Mouse (Mus musculus) cerebellum, adult 2 months (tissue): ENCODE measurements around the gene Alcam. TPM values are rescaled to one million over a fixed set of nuclear protein-coding genes. Genes with fewer than 3 reads are reported as not detected.

Source experiments
- DNase-seq, 2 experiments: peaks; one replicate each; pipeline ENCODE4 v3.0.0; 2021
- H3K27ac ChIP-seq: fragments of 200-500 bp; 2 replicates; pipeline ENCODE4 v1.5.1; 2012; ENCODE audit warnings: low read length, control low read depth, inconsistent platforms; ENCODE audit not compliant: insufficient read depth
- H3K27me3 ChIP-seq: fragments of 200-500 bp; 2 replicates; pipeline ENCODE4 v1.6.1; 2012; ENCODE audit warnings: inconsistent platforms, mild to moderate bottlenecking, low read length, moderate library complexity; ENCODE audit not compliant: control insufficient read depth, insufficient read depth
- H3K4me1 ChIP-seq: fragments of 200-500 bp; 2 replicates; pipeline ENCODE4 v1.6.1; 2011; ENCODE audit warnings: low read length; ENCODE audit not compliant: control insufficient read depth, insufficient read depth
- H3K4me3 ChIP-seq: fragments of 200-500 bp; replicated peaks from 2 replicates; pipeline ENCODE3; 2011; ENCODE audit warnings: mild to moderate bottlenecking, low read depth, low read length, control low read depth; ENCODE audit not compliant: insufficient read depth
- CTCF ChIP-seq: fragments of 200-500 bp; IDR thresholded peaks from 2 replicates; pipeline ENCODE4 v1.5.1; 2011; ENCODE audit warnings: low read depth, mild to moderate bottlenecking, control low read depth, low read length, moderate library complexity, borderline replicate concordance; ENCODE audit not compliant: insufficient read depth
- POLR2A ChIP-seq: fragments of 200-500 bp; IDR thresholded peaks from 2 replicates; pipeline ENCODE4 v1.6.1; 2011; ENCODE audit warnings: low read length, control low read depth, borderline replicate concordance; ENCODE audit not compliant: insufficient read depth
- WGBS: fragments of 180-500 bp; shearing (Covaris S2); methylation state at CpG from one replicate; pipeline ENCODE4 v1.1.7; 2018; 5-methylcytosine and 5-hydroxymethylcytosine counted together
- polyA plus RNA-seq: library from polyadenylated mRNA; depleted of rRNA; stranded (reverse); fragments of >200 nt; gene quantifications from 2 replicates; pipeline ENCODE4 v1.2.3, GENCODE M21; 2012

The Alcam gene
- polyA plus RNA-seq, 1 experiment, result 23.4 TPM

GRCm38 (mm10) chr16:52438216-52438904, 15.5 kb downstream of the Alcam start:
- 75% methylated on average over 6 of the region's 6 CpGs for WGBS
- Histone ChIP-seq H3K4me3 (no peak overlapping the region), H3K27me3 (no peaks in the 10 kb centered on the region), H3K4me1 (no peaks in the 10 kb centered on the region), H3K27ac (no peak overlapping the region)
- TF ChIP-seq CTCF, result no peak
- no peak for TF ChIP-seq POLR2A
- DNase-seq, result no peak

- WGBS, result 86% methylated on average over 11 of the region's 11 CpGs
Observed at GRCm38 (mm10) chr16:52433189-52433588, 20.7 kb downstream of the Alcam start.

GRCm38 (mm10) chr16:52432072-52432471, 21.8 kb downstream of the Alcam start:
- no peak for DNase-seq
- Histone ChIP-seq H3K4me1 (no peaks in the 10 kb centered on the region), H3K27ac (no peak overlapping the region), H3K4me3 (no peak overlapping the region), H3K27me3 (no peaks in the 10 kb centered on the region)
- WGBS, result 81% methylated on average over 1 of the region's 1 CpGs
- TF ChIP-seq CTCF (no peak), POLR2A (no peak)

More at GRCm38 (mm10) chr16:52433189-52433588, 20.7 kb downstream of the Alcam start:
- TF ChIP-seq POLR2A (no peak), CTCF (no peak)
- DNase-seq, result no peak
- H3K27me3 ChIP-seq, result no peaks in the 10 kb centered on the region
- H3K4me3 ChIP-seq, result no peak overlapping the region
- H3K4me1 ChIP-seq, result no peaks in the 10 kb centered on the region
- no peak overlapping the region for H3K27ac ChIP-seq

GRCm38 (mm10) chr16:52431590-52431989, 22.3 kb downstream of the Alcam start:
- H3K4me3 ChIP-seq, result no peak overlapping the region
- TF ChIP-seq CTCF (no peak), POLR2A (no peak)
- 95% methylated on average over 2 of the region's 2 CpGs for WGBS
- DNase-seq, result no peak
- H3K27ac ChIP-seq, result no peak overlapping the region
- no peaks in the 10 kb centered on the region for H3K27me3 ChIP-seq
- H3K4me1 ChIP-seq, result no peaks in the 10 kb centered on the region

GRCm38 (mm10) chr16:52430073-52430472, 23.8 kb downstream of the Alcam start:
- H3K4me1 ChIP-seq, result no peaks in the 10 kb centered on the region
- TF ChIP-seq CTCF, result no peak
- no peak for TF ChIP-seq POLR2A
- 41% methylated on average over 3 of the region's 3 CpGs for WGBS
- no peaks in the 10 kb centered on the region for H3K27me3 ChIP-seq
- DNase-seq, result peak in 1 of 2 experiments; percentile 20
- no peak overlapping the region for H3K4me3 ChIP-seq
- no peak overlapping the region for H3K27ac ChIP-seq

- no peak for DNase-seq
- no peaks in the 10 kb centered on the region for H3K4me1 ChIP-seq
- TF ChIP-seq CTCF, result no peak
- TF ChIP-seq POLR2A, result no peak
- no peak overlapping the region for H3K27ac ChIP-seq
- no peaks in the 10 kb centered on the region for H3K27me3 ChIP-seq
- H3K4me3 ChIP-seq, result no peak overlapping the region
Observed at GRCm38 (mm10) chr16:52429661-52430060, 24.2 kb downstream of the Alcam start.

GRCm38 (mm10) chr16:52428505-52428904, 25.4 kb downstream of the Alcam start:
- Histone ChIP-seq H3K4me1 (no peaks in the 10 kb centered on the region), H3K4me3 (no peak overlapping the region), H3K27me3 (no peaks in the 10 kb centered on the region), H3K27ac (no peak overlapping the region)
- TF ChIP-seq CTCF (no peak), POLR2A (no peak)
- 24% methylated on average over 4 of the region's 4 CpGs for WGBS
- DNase-seq, result peak in 1 of 2 experiments; percentile 50

- 76% methylated on average over 5 of the region's 5 CpGs for WGBS
- Histone ChIP-seq H3K27ac (no peak overlapping the region), H3K27me3 (no peaks in the 10 kb centered on the region), H3K4me3 (no peak overlapping the region), H3K4me1 (no peaks in the 10 kb centered on the region)
- DNase-seq, result no peak
- TF ChIP-seq CTCF, result no peak
- TF ChIP-seq POLR2A, result no peak
Observed at GRCm38 (mm10) chr16:52418568-52419158, 35.2 kb downstream of the Alcam start.
